Mouse (Mus musculus): ENCODE data around the gene Entpd3. TPM values are rescaled to one million over a fixed set of nuclear protein-coding genes. Genes with fewer than 3 reads are reported as not detected.

The Entpd3 gene
- polyA plus RNA-seq, 1 experiment from 2014 or later = 2.2 TPM

GRCm38 (mm10) chr9:120545994-120546393, 6.4 kb downstream of the Entpd3 start:
- Histone ChIP-seq H3K36me3 (no peaks in the 10 kb centered on the region), H3K27me3 (peaks cover 10% of the 10 kb centered on the region), H3K9me3 (no peaks in the 10 kb centered on the region), H3K9ac (no peak overlapping the region), H3K4me3 (no peak overlapping the region), H3K27ac (no peak overlapping the region), H3K4me2 (replicated peaks) (no peak overlapping the region), H3K4me1 (peaks cover 14% of the 10 kb centered on the region)
- WGBS = 80% methylated on average over 2 of the region's 2 CpGs
- ATAC-seq (ENCODE audit: low FRiP score, low read depth) = no peak

GRCm38 (mm10) chr9:120546482-120546881, 6.9 kb downstream of the Entpd3 start:
- Histone ChIP-seq H3K4me2 (replicated peaks) (peak overlapping the region; percentile 49; the same call in 1 of the 2 replicates), H3K36me3 (no peaks in the 10 kb centered on the region), H3K4me3 (no peak overlapping the region), H3K9me3 (no peaks in the 10 kb centered on the region), H3K27me3 (peaks cover 6% of the 10 kb centered on the region), H3K27ac (no peak overlapping the region), H3K9ac (no peak overlapping the region), H3K4me1 (peaks cover 14% of the 10 kb centered on the region)
- 86% methylated on average over 9 of the region's 9 CpGs for WGBS
- ATAC-seq (ENCODE audit: low FRiP score, low read depth) = no peak

GRCm38 (mm10) chr9:120547026-120547668, 7.5 kb downstream of the Entpd3 start:
- 10% methylated on average over 16 of the region's 16 CpGs for WGBS
- no peaks in the 10 kb centered on the region for H3K9me3 ChIP-seq
- H3K9ac ChIP-seq = no peak overlapping the region
- H3K36me3 ChIP-seq = no peaks in the 10 kb centered on the region
- no peak for ATAC-seq (ENCODE audit: low FRiP score, low read depth)
- H3K27ac ChIP-seq = no peak overlapping the region
- H3K27me3 ChIP-seq = no peaks in the 10 kb centered on the region
- H3K4me3 ChIP-seq = peak overlapping the region; percentile 14; the same call in 1 of the 2 replicates
- H3K4me2 ChIP-seq (replicated peaks) = peak overlapping the region; percentile 49
- H3K4me1 ChIP-seq = peaks cover 14% of the 10 kb centered on the region

- Histone ChIP-seq H3K9me3 (no peaks in the 10 kb centered on the region), H3K4me3 (no peak overlapping the region), H3K27ac (no peak overlapping the region), H3K4me1 (peaks cover 14% of the 10 kb centered on the region), H3K4me2 (replicated peaks) (no peak overlapping the region), H3K9ac (no peak overlapping the region), H3K36me3 (no peaks in the 10 kb centered on the region), H3K27me3 (no peaks in the 10 kb centered on the region)
- WGBS = 87% methylated on average over 9 of the region's 9 CpGs
- ATAC-seq (ENCODE audit: low FRiP score, low read depth) = no peak
These were observed 11.2 kb downstream of the Entpd3 start for GRCm38 (mm10) chr9:120550778-120551177.

GRCm38 (mm10) chr9:120563590-120563989, 24.0 kb downstream of the Entpd3 start:
- H3K36me3 ChIP-seq = no peaks in the 10 kb centered on the region
- ATAC-seq (ENCODE audit: low FRiP score, low read depth) = no peak
- H3K4me3 ChIP-seq = no peak overlapping the region
- no peaks in the 10 kb centered on the region for H3K9me3 ChIP-seq
- H3K4me2 ChIP-seq (replicated peaks) = no peak overlapping the region
- no peaks in the 10 kb centered on the region for H3K4me1 ChIP-seq
- H3K27ac ChIP-seq = no peak overlapping the region
- H3K27me3 ChIP-seq = no peaks in the 10 kb centered on the region
- WGBS = 86% methylated on average over 3 of the region's 3 CpGs
- H3K9ac ChIP-seq = no peak overlapping the region

- H3K4me2 ChIP-seq (replicated peaks) = no peak overlapping the region
- no peak overlapping the region for H3K4me3 ChIP-seq
- H3K36me3 ChIP-seq = no peaks in the 10 kb centered on the region
- no peak for ATAC-seq (ENCODE audit: low FRiP score, low read depth)
- no peaks in the 10 kb centered on the region for H3K4me1 ChIP-seq
- H3K9me3 ChIP-seq = no peaks in the 10 kb centered on the region
- H3K27me3 ChIP-seq = no peaks in the 10 kb centered on the region
- H3K27ac ChIP-seq = no peak overlapping the region
- no peak overlapping the region for H3K9ac ChIP-seq
- 73% methylated on average over 2 of the region's 2 CpGs for WGBS
These were observed 24.6 kb downstream of the Entpd3 start for GRCm38 (mm10) chr9:120564247-120564646.

GRCm38 (mm10) chr9:120566384-120566783, 26.8 kb downstream of the Entpd3 start:
- peaks cover 8% of the 10 kb centered on the region for H3K4me1 ChIP-seq
- H3K27me3 ChIP-seq = no peaks in the 10 kb centered on the region
- no peaks in the 10 kb centered on the region for H3K9me3 ChIP-seq
- H3K36me3 ChIP-seq = no peaks in the 10 kb centered on the region
- ATAC-seq (ENCODE audit: low FRiP score, low read depth) = no peak
- H3K4me3 ChIP-seq = no peak overlapping the region
- H3K9ac ChIP-seq = no peak overlapping the region
- no peak overlapping the region for H3K27ac ChIP-seq
- WGBS = 77% methylated on average over 5 of the region's 5 CpGs
- no peak overlapping the region for H3K4me2 ChIP-seq (replicated peaks)

- peaks cover 20% of the 10 kb centered on the region for H3K4me1 ChIP-seq
- H3K4me2 ChIP-seq (replicated peaks) = no peak overlapping the region
- H3K9me3 ChIP-seq = no peaks in the 10 kb centered on the region
- H3K27ac ChIP-seq = no peak overlapping the region
- peaks cover 16% of the 10 kb centered on the region for H3K36me3 ChIP-seq
- H3K4me3 ChIP-seq = no peak overlapping the region
- H3K9ac ChIP-seq = no peak overlapping the region
- H3K27me3 ChIP-seq = no peaks in the 10 kb centered on the region
- 51% methylated on average over 2 of the region's 2 CpGs for WGBS
- no peak for ATAC-seq (ENCODE audit: low FRiP score, low read depth)
These were observed 29.3 kb downstream of the Entpd3 start for GRCm38 (mm10) chr9:120568917-120569316.

GRCm38 (mm10) chr9:120569721-120570333, 30.2 kb downstream of the Entpd3 start:
- H3K27ac ChIP-seq = no peak overlapping the region
- H3K9me3 ChIP-seq = no peaks in the 10 kb centered on the region
- peaks cover 20% of the 10 kb centered on the region for H3K4me1 ChIP-seq
- no peak for ATAC-seq (ENCODE audit: low FRiP score, low read depth)
- H3K4me2 ChIP-seq (replicated peaks) = no peak overlapping the region
- H3K9ac ChIP-seq = no peak overlapping the region
- 53% methylated on average over 13 of the region's 13 CpGs for WGBS
- peaks cover 25% of the 10 kb centered on the region for H3K36me3 ChIP-seq
- H3K27me3 ChIP-seq = no peaks in the 10 kb centered on the region
- no peak overlapping the region for H3K4me3 ChIP-seq

GRCm38 (mm10) chr9:120570334-120570725, 30.7 kb downstream of the Entpd3 start:
- no peak overlapping the region for H3K27ac ChIP-seq
- H3K4me2 ChIP-seq (replicated peaks) = peak overlapping the region; percentile 93
- peak overlapping the region; percentile 86 for H3K4me3 ChIP-seq
- H3K27me3 ChIP-seq = no peaks in the 10 kb centered on the region
- H3K4me1 ChIP-seq = peaks cover 20% of the 10 kb centered on the region
- 52% methylated on average over 2 of the region's 2 CpGs for WGBS
- H3K9ac ChIP-seq = peak overlapping the region; percentile 97; the same call in 1 of the 2 replicates
- H3K36me3 ChIP-seq = peaks cover 30% of the 10 kb centered on the region
- H3K9me3 ChIP-seq = no peaks in the 10 kb centered on the region
- no peak for ATAC-seq (ENCODE audit: low FRiP score, low read depth)

- peak; percentile 96 for ATAC-seq (ENCODE audit: low FRiP score, low read depth)
- Histone ChIP-seq H3K4me2 (replicated peaks) (peak within 1 kb of the TSS; percentile 93), H3K27me3 (no peaks in the 10 kb centered on the region), H3K36me3 (peaks cover 36% of the 10 kb centered on the region), H3K9ac (peak within 1 kb of the TSS; percentile 97), H3K27ac (peak within 1 kb of the TSS; percentile 64; the same call in 1 of the 2 replicates), H3K9me3 (no peaks in the 10 kb centered on the region), H3K4me1 (peaks cover 20% of the 10 kb centered on the region), H3K4me3 (peak within 1 kb of the TSS; percentile 86)
- 7% methylated on average over 43 of the region's 43 CpGs for WGBS
These were observed 31.3 kb downstream of the Entpd3 start, which contains the start of gene Rpl14 for GRCm38 (mm10) chr9:120570741-120571592. Gene Rpl14, plus strand, starts transcription at chr9:120571444.

Data from limb, embryonic 13.5 days (tissue).